Mouse (Mus musculus) urinary bladder, adult 2 months (tissue): ENCODE measurements around the gene Man1a2. TPM values are rescaled to one million over a fixed set of nuclear protein-coding genes. Genes with fewer than 3 reads are reported as not detected.

ENCODE experiments used
- DNase-seq: peaks from one replicate; pipeline ENCODE4 v3.0.0; 2022; ENCODE audit warnings: low spot score
- polyA plus RNA-seq: library from polyadenylated mRNA; depleted of rRNA; stranded (reverse); fragments of >200 nt; gene quantifications from 2 replicates; pipeline ENCODE4 v1.2.3, GENCODE M21; 2012; rRNA removed

Gene Man1a2
- 16.6 and 20.7 TPM in 2 replicates for polyA plus RNA-seq

DNA sequence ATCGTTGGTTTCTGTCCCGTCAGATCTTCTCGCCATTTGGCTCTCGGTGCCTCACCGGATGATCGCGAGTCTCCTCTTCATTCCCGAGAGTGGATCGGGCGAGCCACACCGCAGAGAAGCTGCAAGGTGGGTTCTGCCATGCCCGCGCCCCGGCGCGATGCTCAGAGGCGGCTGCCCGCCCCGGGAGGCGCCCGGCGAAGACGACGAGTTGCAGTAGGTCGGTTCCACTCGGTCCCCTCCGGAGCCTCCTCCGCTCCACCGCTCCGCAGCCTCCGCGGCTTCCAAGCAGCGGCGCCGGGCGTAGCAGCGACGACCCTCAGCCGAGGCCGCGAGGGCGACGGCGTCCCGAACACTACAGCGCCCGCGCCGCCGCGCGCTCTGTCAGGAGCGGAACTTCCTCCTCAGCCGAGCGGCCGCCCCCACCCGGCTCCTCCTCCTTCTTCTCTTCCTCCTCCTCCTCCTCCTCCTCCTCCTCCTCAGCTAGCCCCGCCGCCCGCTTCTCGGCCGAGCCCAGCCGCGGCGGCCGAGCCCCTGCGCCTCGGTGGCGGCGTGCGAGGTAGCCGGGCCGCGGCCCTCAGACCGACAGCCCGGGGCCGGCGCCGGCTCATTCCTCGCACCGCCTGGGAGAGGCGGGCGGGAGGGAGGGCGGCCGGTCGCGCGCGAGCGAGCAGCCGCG is at the start of gene Man1a2:
Man1a2 (minus strand) TSS at position 417 of the 676 bp plus-strand sequence.
- DNase-seq: peak; percentile 87

DNA sequence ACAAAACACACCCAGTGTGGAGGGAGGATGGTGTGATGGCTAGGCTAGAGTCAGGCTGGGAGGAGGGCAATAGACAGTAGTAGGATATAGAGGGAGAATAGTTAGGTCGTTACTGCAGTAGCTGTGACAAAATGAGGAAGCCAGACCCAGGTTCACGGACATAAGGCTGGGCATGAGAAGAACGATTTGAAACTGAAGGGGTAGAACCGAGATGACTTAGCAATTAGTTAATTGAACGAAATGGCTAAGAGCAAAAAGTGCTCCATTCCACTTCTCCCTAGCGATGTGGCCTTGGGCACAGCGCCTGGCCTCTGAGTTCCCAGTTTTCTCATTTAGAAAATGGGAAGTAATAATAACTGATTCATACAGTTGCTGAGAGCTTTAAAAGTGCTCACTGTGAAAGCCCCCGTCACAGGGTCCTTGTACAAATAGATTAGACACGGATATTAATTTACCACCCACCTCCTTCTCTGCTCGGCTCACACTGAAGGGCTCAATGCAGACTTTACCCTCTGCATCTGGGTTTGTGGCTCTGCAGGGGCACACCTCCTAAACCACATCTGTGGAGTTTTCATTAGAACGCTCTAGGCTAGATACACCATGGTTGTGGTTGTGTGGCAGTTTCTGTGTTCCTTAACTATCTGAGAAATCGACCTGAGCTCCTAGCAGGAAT is 49.3 kb upstream of the Man1a2 start:
- no peak for DNase-seq

DNA sequence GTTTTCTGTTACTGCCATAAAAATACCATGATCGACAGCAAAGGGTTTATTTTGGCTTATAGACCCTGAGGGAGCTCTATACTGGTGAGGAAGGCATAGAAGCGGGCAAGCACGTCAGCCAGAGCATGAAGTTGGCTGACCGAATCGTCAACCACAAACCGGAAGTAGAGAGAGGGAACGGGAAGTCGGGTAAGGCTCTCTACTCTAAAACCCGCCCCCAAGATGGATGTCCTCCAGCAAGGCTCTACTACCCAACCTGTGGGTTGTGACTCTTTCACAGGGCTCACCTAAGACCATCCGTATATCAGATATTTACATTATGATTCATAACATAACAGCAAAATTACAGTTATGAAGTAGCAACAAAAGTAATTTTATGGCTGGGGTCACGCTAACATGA is 46.6 kb upstream of the Man1a2 start:
- DNase-seq: no peak

DNA sequence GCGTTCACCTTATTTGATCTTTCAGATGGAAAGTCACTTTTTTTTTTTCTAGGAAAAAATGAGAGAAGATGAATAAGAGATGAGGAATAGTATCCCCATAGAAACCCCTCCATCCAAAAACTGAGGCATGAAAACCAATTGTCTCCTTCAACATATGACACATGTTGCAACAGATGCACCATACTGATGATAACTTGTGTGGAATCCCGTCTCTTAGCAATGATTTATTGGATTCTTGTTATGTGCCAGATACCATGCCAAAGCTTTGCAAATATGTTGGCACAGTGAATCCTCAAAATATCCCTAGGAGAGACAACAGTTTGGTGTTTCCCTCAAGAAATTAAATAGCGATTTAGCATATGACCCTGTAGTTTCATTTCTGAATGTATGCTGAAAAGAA is 46.0 kb upstream of the Man1a2 start:
- DNase-seq: no peak

DNA sequence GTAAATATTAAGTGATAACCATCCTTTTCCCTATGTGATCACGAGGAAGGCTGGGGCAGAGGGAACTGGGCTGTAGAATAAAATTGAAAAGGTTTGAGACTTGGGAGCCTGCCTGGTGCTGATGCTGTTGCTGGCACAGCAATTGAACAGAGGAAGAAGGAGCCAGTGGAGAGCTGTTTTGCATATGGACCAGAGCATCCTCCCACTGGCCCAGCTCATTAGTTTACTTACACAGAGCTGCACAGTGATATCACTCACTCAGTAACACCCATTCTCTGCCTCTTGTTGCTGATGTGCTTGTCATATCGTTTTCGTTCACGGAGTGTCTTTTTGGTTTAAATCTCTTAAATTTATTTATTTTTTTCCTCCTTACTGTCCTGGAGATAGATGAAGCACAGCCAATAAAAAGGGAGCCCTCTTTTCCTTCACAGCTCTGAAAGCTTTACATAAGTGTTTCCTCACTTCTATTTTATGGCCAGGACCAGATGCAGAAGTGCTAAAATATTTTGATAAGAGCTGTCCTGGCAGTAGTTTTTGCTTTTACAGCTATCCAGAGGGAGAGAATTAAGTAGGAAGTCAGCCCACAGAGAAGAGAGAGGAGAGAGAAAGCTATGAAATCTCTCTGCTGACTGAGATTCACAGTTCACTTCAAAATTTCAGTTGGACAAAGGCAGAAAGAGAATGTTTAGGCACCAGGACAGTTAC is 42.9 kb upstream of the Man1a2 start:
- no peak for DNase-seq

DNA sequence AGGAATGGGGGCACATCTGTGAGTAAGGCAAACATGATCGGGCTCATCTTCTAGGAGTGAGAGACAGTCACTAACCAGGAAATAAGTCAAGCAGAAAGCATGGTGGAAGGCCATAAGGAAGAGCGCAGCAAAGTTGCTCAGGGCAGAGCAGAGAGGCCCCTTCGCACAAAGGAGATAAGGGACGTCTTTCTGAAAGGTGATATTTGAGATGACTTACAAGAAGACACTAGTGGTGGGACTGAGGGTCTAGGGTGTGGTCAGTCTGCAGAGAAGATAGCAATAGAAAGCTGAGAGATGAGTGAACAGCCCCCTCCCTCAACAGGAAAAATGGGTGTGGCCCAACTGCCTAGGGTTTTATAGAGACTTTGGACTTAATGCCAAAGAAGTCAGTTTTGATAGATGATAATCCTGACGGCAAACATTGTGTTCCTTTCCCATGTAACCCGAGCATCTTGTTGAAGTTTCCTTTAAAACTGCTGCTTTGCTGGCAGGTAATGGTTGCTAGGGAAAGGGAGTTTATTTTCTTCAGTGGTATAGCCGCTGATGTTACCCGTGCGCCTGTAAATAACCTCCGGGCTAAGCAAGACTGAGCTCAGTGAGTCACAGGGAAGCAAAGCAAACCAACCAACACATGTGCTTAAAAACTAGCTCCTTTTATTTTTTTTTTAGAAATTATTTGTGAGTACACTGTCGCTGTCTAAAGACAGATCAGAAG is 40.8 kb upstream of the Man1a2 start:
- DNase-seq: no peak

DNA sequence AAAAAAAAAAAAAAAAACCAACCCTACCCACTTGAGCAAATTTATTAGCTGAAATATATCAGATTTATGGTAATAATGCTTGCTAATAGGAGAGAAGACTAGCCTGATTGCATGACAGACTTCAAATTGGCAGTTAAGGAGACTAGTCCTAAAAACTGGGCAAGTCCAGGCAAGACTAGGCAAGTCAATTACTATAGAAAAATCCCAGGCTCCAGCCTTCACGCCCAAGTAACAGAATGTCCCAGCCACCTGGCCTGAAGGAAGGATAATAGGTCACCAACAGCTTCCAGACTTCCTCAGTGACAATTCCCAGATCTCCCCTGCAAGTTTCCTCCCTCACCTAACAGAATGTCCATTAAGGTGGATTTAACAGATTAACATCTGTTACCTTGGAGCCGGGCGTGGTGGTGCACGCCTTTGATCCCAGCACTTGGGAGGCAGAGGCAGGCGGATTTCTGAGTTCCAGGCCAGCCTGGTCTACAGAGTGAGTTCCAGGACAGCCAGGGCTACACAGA is 35.5 kb upstream of the Man1a2 start:
- no peak for DNase-seq

DNA sequence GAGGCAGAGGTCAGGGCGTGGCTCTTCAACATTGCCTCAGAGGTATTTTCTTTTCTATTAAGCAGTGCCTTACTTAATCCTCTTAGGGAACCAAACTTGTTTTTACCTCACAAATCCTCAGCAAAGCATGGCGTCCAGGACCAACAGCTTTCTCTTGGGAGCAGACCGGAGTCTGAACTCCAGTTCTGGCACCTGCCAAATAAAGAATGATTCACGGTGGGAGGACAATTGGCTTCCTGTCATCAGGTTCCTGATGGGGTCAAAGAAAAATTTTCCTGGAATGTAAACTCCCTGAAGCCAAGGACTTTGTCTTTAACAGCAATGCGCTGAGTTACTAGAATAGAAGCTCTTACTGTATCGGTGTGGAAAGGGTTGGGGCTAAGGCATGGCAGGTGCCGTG is 30.9 kb upstream of the Man1a2 start:
- no peak for DNase-seq

DNA sequence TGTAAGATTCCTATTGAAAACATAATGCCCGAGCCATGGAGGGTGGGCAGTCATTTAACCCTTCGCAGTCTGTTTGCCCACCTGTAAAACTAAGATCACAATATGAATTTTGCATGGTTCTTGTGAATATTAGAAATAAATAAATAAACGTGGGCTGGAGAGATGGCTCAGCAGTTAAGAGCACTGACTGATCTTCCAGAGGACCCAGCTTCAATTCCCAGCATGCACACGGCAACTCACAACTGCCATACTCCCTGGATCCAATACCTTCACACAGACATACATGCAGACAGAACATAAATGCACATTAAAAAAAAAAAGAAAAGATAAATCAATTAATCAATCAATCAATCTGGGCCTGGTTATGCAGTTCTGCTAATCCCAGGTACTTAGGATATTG is 30.1 kb upstream of the Man1a2 start:
- no peak for DNase-seq

DNA sequence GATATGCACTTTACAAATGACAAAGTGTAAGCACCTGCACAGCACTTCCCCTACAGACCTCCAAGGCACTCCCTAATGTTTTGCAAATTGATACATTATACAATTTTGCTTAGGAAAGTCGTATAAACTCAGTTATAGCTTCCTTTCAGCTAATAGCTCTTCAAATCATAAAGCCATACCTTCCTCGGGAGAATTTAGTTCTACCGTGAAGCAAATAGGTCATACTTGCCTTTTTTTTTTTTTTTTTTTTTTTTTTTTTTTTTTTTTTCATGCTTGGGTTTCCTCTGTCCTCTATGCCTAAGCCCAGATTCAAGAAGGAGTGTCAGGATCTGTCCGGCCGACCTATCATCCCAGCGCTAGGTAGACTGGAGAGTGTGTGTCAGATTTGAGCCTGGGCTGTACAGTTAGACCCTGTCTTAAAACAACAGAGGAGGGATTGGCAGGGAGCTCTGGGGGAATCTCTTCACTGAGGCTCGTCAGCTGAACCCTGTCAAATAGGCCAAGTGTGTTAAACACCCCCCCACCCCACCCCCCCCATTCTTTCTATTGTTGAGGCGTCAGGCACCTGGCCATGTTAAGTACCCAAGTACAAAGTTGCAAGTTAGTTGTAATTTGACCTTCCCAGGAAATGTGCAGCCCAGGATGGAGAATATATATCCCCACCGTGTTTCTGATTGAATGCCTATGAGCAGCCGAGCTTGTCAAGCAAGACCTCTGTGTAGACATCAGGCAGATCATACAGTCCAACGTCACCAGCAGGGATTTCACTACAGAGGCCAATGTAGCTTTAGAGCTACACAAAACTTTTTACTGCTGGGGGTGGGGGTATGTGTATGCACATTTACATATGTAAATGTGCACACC is 28.1 kb upstream of the Man1a2 start:
- DNase-seq: no peak

DNA sequence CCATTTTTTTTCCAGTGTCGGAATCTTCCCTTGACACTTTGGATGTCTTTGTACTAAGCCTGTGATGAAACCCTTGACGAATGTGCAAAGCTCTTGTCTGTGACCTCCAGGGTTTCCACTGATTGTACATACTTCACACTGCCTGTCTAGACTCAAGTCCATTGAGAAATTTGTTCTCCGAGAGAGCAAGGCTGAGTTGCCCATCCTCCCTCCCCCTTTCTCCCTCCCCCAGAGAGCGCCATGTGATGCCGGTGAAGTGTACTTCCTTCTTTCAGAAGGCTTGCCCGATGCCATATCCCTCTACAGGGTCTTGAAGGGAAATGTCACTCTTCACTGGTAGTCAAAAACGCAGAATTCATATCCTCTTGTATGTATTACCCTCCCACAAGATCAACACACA is 26.8 kb upstream of the Man1a2 start:
- DNase-seq: no peak

DNA sequence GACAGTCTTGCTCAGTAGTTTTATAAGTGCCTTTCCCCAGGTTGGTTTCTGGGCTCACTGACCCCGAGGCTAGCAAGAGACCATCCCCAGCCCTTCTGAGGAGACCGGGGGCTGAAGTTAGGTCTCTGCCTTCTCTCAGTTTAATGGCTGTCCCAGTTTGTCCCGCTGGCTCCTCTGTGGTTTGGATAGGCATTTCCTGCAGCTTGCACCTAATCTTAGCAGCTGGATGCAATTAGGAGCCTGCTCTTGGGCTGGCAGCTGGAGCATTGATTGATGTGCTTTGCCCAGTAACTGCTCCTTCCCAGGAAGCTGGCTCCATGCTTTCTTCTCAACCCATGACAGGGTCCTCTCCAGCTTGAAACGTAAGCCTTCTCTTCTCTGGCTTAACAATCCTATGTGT is 26.2 kb upstream of the Man1a2 start:
- DNase-seq: no peak

DNA sequence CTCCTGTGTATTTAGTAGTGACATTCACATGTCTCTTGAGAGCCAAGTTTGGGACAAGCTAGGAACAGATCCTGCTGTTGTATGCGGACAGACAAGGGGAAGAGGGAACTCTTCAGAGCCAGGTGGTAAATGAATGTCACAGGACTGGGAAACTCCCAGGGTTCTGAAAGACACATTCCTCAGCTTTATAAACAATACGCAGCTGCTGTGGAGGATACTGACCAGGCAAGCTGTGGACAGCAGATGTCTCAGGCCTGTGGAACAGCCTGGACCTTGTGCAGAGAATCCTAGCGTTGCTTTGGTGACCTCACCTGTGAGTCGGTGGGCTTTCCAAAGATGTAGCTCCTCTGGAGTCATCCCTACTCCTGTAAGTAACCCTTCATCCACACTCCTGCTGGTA is 21.8 kb upstream of the Man1a2 start:
- no peak for DNase-seq

DNA sequence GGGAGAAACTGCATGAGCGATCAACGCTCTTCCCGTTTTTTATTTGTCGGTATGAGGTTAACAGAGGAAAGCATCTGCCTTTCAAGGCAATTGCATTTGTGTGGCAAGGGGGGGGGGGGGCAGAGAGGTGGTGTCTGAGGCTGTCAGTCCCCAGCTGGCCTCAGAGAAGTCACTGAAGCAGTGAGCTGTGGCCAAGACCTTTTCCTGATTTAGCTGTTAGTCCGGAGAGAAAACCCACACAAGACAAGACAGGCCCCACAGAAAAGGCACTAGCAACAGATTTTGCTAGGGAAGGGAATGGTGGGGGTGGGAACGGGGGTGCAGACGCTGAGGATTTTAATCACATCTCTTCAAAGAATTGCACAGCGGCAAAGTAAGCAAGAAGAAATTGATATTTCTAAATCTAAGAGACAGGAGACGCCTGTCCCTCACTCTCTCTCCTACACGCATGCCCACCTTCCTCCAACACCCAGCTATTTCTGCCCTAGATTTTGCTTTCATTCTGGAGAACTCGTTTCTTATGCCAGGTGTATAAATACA is 19.9 kb upstream of the Man1a2 start:
- DNase-seq: no peak

DNA sequence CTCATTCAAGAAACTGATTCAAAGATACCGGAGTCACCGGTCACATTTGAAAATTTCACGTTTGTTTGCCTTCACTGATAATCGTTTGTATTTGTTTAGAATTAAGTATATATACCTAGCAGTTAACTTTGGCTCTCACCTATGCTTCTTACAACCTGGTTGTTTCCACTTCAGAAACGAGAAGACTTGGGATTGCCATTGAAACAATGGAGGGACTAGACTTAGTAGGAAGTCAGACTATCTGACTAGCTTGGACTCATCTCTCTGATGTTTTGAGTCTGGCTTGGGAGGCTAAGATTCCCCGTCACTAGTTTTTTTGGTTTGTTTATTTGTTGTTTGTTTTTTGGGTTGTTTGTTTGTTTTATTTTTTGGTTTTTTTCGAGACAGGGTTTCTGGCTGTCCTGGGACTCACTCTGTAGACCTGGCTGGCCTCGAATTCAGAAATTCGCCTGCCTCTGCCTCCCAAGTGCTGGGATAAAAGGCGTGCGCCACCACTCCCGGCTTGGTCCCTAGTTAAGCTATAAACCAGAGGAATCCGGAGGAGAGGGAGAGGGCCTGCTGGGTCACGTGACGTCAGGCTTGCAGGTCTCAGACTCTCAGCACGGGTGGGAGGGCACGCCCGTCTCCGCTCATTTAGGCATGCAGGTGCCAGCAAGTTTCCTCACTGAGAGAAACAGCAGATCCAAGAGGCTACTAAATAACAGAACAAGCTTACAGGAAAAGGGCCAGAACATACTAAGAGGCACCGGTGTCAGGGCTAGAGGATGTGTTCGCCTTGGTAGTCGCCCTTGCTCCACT is 18.7 kb upstream of the Man1a2 start:
- DNase-seq: no peak

DNA sequence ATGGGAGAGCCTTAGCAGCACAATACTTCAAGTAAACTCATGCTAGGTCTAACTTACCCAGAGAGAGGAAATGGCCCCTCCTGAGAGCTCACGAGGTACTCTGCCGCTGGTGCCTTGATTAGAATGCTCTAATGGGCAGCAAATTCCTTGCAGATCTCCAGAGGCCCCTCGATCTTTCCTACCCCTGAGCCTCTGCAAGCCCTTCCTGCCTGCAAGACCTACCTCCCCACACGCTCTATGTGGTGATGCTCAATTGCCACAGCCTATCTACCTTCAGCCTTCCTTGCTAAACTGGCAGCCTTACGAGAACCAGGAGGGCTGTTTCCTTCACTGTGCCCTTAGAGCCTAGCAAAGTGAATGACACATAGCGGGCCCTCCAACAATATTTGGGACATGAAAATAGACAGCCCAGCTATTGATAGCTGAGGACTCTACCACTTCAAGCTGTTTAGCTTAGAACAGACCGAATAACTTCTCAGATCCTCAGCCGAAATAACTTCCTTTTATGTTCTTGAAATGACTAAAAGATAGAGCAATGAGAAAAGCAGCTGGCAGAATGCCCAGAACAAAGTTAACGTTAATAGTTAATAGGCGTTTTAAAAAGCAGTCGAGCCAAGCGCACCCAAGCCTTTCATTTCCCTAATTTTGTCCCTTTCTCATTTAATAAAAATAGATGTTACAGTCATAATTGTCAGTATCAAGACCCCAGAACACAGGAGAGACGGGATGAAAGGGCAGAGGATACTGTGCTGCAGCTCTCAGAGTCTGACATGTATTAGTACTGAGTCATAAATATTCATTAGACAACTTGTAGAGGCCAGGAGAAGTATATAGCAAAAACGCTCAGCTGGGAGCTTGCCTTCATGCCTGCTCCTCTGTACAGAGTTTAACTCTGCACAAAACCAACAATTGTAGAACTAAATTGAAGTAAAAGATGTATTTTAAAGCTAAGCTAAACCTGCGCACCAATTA is 17.9 kb upstream of the Man1a2 start:
- DNase-seq: no peak

DNA sequence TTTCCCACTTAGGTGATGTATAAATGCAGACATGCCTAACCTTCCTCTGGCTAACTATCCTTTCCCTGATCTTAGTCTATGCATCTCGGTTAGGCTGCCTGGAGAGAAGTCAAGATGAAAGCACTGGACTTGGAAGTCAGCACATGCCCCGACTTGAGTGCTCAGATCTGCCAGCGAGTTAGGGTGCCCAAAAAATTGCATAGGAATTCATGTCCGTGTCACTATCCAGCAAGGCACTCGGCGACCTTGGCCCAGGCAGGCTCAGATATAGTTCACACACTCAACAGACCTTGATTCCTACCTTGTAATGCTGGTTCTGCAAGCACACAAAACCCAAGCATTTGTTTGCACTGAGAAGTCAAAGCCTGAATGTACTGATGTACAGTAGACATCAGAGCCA is 3.4 kb upstream of the Man1a2 start:
- DNase-seq: peak; percentile 26

DNA sequence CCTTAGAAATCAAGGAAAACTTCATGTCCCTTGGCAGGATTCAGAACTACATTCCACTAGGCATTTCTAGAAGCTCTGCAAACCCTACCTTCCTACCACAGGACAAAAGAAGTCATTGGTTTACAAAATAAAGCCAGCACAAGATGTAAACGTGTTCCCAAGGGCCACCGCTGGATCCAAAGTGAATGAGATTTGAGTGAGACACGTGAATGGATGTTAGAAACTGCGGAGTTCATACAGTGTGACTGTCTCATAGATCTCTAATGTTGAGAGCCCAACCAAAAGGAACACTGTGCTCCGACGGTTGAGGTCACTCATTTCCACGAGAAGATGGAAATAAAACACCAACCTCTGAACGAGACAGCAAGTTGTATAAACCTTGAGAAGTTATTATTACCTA is 1.5 kb upstream of the Man1a2 start:
- no peak for DNase-seq
